Mouse (Mus musculus) frontal cortex, postnatal 14 days (tissue): ENCODE data around the gene Fcgr1.

Experiments used
- DNase-seq, 2 experiments: peaks; one replicate each; pipeline ENCODE4 v3.0.0; 2022; ENCODE audit warnings: low spot score in 2 of 2

Gene Fcgr1

GRCm38 (mm10) chr3:96273591-96274465 lies 19.9 kb downstream of the Fcgr1 start:
- no peak for DNase-seq

GRCm38 (mm10) chr3:96269511-96270474 lies 24.0 kb downstream of the Fcgr1 start, which contains the start of gene Hist2h2bb:
Gene Hist2h2bb, plus strand, starts transcription at chr3:96269752.
- DNase-seq: peak; percentile 90 to 94

- DNase-seq: peak in 1 of 2 experiments; percentile 34
These were observed 24.9 kb downstream of the Fcgr1 start for GRCm38 (mm10) chr3:96268776-96269378.

GRCm38 (mm10) chr3:96268051-96268775 lies 25.6 kb downstream of the Fcgr1 start, which contains the start of gene Hist2h3b:
Gene Hist2h3b, plus strand, starts transcription at chr3:96268654.
- DNase-seq: peak; percentile 74

- DNase-seq: no peak
These were observed 26.2 kb downstream of the Fcgr1 start for GRCm38 (mm10) chr3:96267541-96267940.

GRCm38 (mm10) chr3:96266132-96266710 lies 27.5 kb downstream of the Fcgr1 start:
- DNase-seq: no peak

GRCm38 (mm10) chr3:96264404-96264949 lies 29.3 kb downstream of the Fcgr1 start:
- DNase-seq: no peak

- peak in 1 of 2 experiments; percentile 36 for DNase-seq
These were observed 30.0 kb downstream of the Fcgr1 start for GRCm38 (mm10) chr3:96263558-96264403.

GRCm38 (mm10) chr3:96262979-96263550 lies 30.7 kb downstream of the Fcgr1 start, which contains the start of gene Hist2h4:
Gene Hist2h4, minus strand, starts transcription at chr3:96263311.
- DNase-seq: peak; percentile 96

- DNase-seq: peak; percentile 70 to 80
These were observed 31.4 kb downstream of the Fcgr1 start for GRCm38 (mm10) chr3:96262216-96262875.

- DNase-seq: no peak
These were observed 32.1 kb downstream of the Fcgr1 start for GRCm38 (mm10) chr3:96261623-96262022.

- DNase-seq: no peak
These were observed 33.5 kb downstream of the Fcgr1 start for GRCm38 (mm10) chr3:96260220-96260619.

- no peak for DNase-seq
These were observed 36.6 kb downstream of the Fcgr1 start for GRCm38 (mm10) chr3:96257190-96257589.

- DNase-seq: no peak
These were observed 37.7 kb downstream of the Fcgr1 start for GRCm38 (mm10) chr3:96255926-96256593.

- no peak for DNase-seq
These were observed 39.0 kb downstream of the Fcgr1 start for GRCm38 (mm10) chr3:96254683-96255355.

- DNase-seq: no peak
These were observed 42.0 kb downstream of the Fcgr1 start for GRCm38 (mm10) chr3:96251787-96252186.

- DNase-seq: no peak
These were observed 42.9 kb downstream of the Fcgr1 start for GRCm38 (mm10) chr3:96250890-96251289.
